Mouse (Mus musculus) left cerebral cortex, adult 2 months (tissue): ENCODE measurements around the gene Tut7. TPM values are rescaled to one million over a fixed set of nuclear protein-coding genes. Genes with fewer than 3 reads are reported as not detected.
"Not testable (repeated sequence)": the region's sequence is repeated elsewhere in the genome, so short reads cannot be mapped to it uniquely, and the experiment has no call there.

Experiments
- DNase-seq, 2 experiments: peaks; one replicate each; pipeline ENCODE4 v3.0.0; 2021 to 2022; ENCODE audit warnings: low spot score in 2 of 2, mixed read lengths in 1 of 2; ENCODE audit errors: extremely low spot score in 1 of 2
- H3K27ac ChIP-seq: fragments of 200-600 bp; 2 replicates; pipeline ENCODE4 v1.8.1; 2022
- H3K4me3 ChIP-seq: fragments of 200-600 bp; 2 replicates; pipeline ENCODE4 v1.8.1; 2022
- CTCF ChIP-seq: fragments of 200-600 bp; IDR thresholded peaks from 2 replicates; pipeline ENCODE4 v1.8.1; 2022; ENCODE audit warnings: antibody characterized with exemption, mild to moderate bottlenecking, moderate library complexity
- intact Hi-C: fragments of 180-260 bp; cut with DNase I; formaldehyde crosslinking; loops from one replicate; pipeline ENCODE4 v1.15.1; 2025
- total RNA-seq, 2 experiments: library from RNA; stranded (reverse); gene quantifications; 2 replicates each; pipeline ENCODE4 v1.2.3; 2021

Tut7 gene
- total RNA-seq, 2 experiments from 2014 or later, result 61.1 to 66.0 TPM

GRCm38 (mm10) chr13:59820836-59821235 lies 2.1 kb downstream of the Tut7 start:
- no peak for TF ChIP-seq CTCF
- Histone ChIP-seq H3K4me3 (peak overlapping the region; percentile 71), H3K27ac (no peak overlapping the region)
- no peak for DNase-seq
- intact Hi-C loops, result no loop called here

- Histone ChIP-seq H3K27ac (no peak overlapping the region), H3K4me3 (peak overlapping the region; percentile 71)
- no peak for DNase-seq
- intact Hi-C loops, result no loop called here
- no peak for TF ChIP-seq CTCF
These were observed 2.8 kb downstream of the Tut7 start for GRCm38 (mm10) chr13:59820114-59820513.

GRCm38 (mm10) chr13:59817352-59817751 lies 5.6 kb downstream of the Tut7 start:
- no peak for DNase-seq
- TF ChIP-seq CTCF, result no peak
- intact Hi-C loops, result loop anchor here (5.0 kb wide), 1 partner anchor 35 kb away; the partner anchor contains the start of gene Gm49354
- no peak overlapping the region for H3K27ac ChIP-seq
- H3K4me3 ChIP-seq, result no peak overlapping the region

- intact Hi-C loops, result no loop called here
- no peak for DNase-seq
These were observed 8.8 kb downstream of the Tut7 start for GRCm38 (mm10) chr13:59814109-59814591.

GRCm38 (mm10) chr13:59811581-59811980 lies 11.4 kb downstream of the Tut7 start:
- no peak for DNase-seq
- TF ChIP-seq CTCF, result no peak
- Histone ChIP-seq H3K4me3 (no peak overlapping the region), H3K27ac (no peak overlapping the region)
- intact Hi-C loops, result no loop called here

More at GRCm38 (mm10) chr13:59814109-59814591, 8.8 kb downstream of the Tut7 start:
- no peak overlapping the region for H3K27ac ChIP-seq
- no peak for TF ChIP-seq CTCF
- no peak overlapping the region for H3K4me3 ChIP-seq

GRCm38 (mm10) chr13:59801000-59801399 lies 21.9 kb downstream of the Tut7 start:
- DNase-seq, result peak in 1 of 2 experiments; percentile 40
- TF ChIP-seq CTCF, result no peak

GRCm38 (mm10) chr13:59800077-59800476 lies 22.9 kb downstream of the Tut7 start:
- H3K4me3 ChIP-seq, result no peak overlapping the region
- TF ChIP-seq CTCF, result no peak
- intact Hi-C loops, result no loop called here
- no peak for DNase-seq
- H3K27ac ChIP-seq, result no peak overlapping the region

More at GRCm38 (mm10) chr13:59801000-59801399, 21.9 kb downstream of the Tut7 start:
- Histone ChIP-seq H3K4me3 (no peak overlapping the region), H3K27ac (peak overlapping the region; percentile 65)
- intact Hi-C loops, result no loop called here

- intact Hi-C loops, result no loop called here
- Histone ChIP-seq H3K4me3 (no peak overlapping the region), H3K27ac (no peak overlapping the region)
- DNase-seq, result no peak
- no peak for TF ChIP-seq CTCF
These were observed 24.6 kb downstream of the Tut7 start for GRCm38 (mm10) chr13:59798306-59798705.

GRCm38 (mm10) chr13:59796466-59796848 lies 26.5 kb downstream of the Tut7 start:
- DNase-seq, result no peak
- H3K4me3 ChIP-seq, result no peak overlapping the region
- no peak for TF ChIP-seq CTCF
- no peak overlapping the region for H3K27ac ChIP-seq
- intact Hi-C loops, result no loop called here

GRCm38 (mm10) chr13:59795807-59796465 lies 27.0 kb downstream of the Tut7 start:
- intact Hi-C loops, result no loop called here

GRCm38 (mm10) chr13:59794786-59795185 lies 28.2 kb downstream of the Tut7 start:
- Histone ChIP-seq H3K4me3 (no peak overlapping the region), H3K27ac (no peak overlapping the region)
- TF ChIP-seq CTCF, result no peak
- intact Hi-C loops, result no loop called here
- DNase-seq, result no peak

More at GRCm38 (mm10) chr13:59795807-59796465, 27.0 kb downstream of the Tut7 start:
- Histone ChIP-seq H3K4me3 (no peak overlapping the region), H3K27ac (no peak overlapping the region)
- no peak for TF ChIP-seq CTCF
- no peak for DNase-seq

- no peak for TF ChIP-seq CTCF
- DNase-seq, result no peak
- intact Hi-C loops, result loop anchor here (5.0 kb wide), 1 partner anchor 35 kb away; no protein-coding TSS in a partner anchor
- Histone ChIP-seq H3K27ac (no peak within 1 kb of the TSS), H3K4me3 (no peak within 1 kb of the TSS)
These were observed 40.8 kb downstream of the Tut7 start, which contains the start of gene Gm49354 for GRCm38 (mm10) chr13:59782145-59782544. Gm49354 (minus strand) TSS chr13:59782245.

- DNase-seq, H3K4me3 ChIP-seq, H3K27ac ChIP-seq: not testable (repeated sequence)
- TF ChIP-seq CTCF, result peak; percentile 43
- intact Hi-C loops, result loop anchor here (5.0 kb wide), 1 partner anchor 37 kb away; no protein-coding TSS in a partner anchor
These were observed 43.1 kb downstream of the Tut7 start for GRCm38 (mm10) chr13:59779744-59780264.
